Mouse (Mus musculus) heart, adult 11 months (tissue): Measurements from ENCODE around the gene Akap17b.
"Not testable (repeated sequence)": the region's sequence is repeated elsewhere in the genome, so short reads cannot be mapped to it uniquely, and the experiment has no call there.

Source experiments
- DNase-seq: peaks from one replicate; pipeline ENCODE4 v3.0.0; 2022

Akap17b gene

GRCm38 (mm10) chrX:36644657-36645551 is at the start of gene Akap17b:
Gene Akap17b (minus strand): TSS chrX:36645395.
- peak; percentile 99 for DNase-seq

- no peak for DNase-seq
These were observed 46.2 kb upstream of the Akap17b start for GRCm38 (mm10) chrX:36691365-36691764.

- no peak for DNase-seq
These were observed 44.5 kb upstream of the Akap17b start for GRCm38 (mm10) chrX:36689655-36690054.

GRCm38 (mm10) chrX:36676836-36677235 is 31.6 kb upstream of the Akap17b start:
- DNase-seq: no peak

GRCm38 (mm10) chrX:36672708-36673107 is 27.5 kb upstream of the Akap17b start:
- no peak for DNase-seq

GRCm38 (mm10) chrX:36640046-36640445 is 5.1 kb downstream of the Akap17b start:
- DNase-seq: no peak

- no peak for DNase-seq
These were observed 14.4 kb downstream of the Akap17b start for GRCm38 (mm10) chrX:36630771-36631170.

- DNase-seq: no peak
These were observed 17.1 kb downstream of the Akap17b start for GRCm38 (mm10) chrX:36628102-36628501.

GRCm38 (mm10) chrX:36609117-36609516 is 36.1 kb downstream of the Akap17b start:
- DNase-seq: no peak

GRCm38 (mm10) chrX:36604040-36604439 is 41.2 kb downstream of the Akap17b start:
- DNase-seq: no peak

- no peak for DNase-seq
These were observed 42.3 kb downstream of the Akap17b start for GRCm38 (mm10) chrX:36602926-36603325.

GRCm38 (mm10) chrX:36600066-36600465 is 45.1 kb downstream of the Akap17b start:
- DNase-seq: peak; percentile 87

GRCm38 (mm10) chrX:36599656-36600055 is 45.5 kb downstream of the Akap17b start:
- DNase-seq: no peak

GRCm38 (mm10) chrX:36598861-36599344 is 46.3 kb downstream of the Akap17b start:
- DNase-seq: peak; percentile 88

GRCm38 (mm10) chrX:36598390-36598810 is 46.8 kb downstream of the Akap17b start:
- no peak for DNase-seq

- peak; percentile 99 for DNase-seq
These were observed 47.3 kb downstream of the Akap17b start, which contains the start of gene Pgrmc1 for GRCm38 (mm10) chrX:36597707-36598389. Gene Pgrmc1 (plus strand): TSS chrX:36598206.

- not testable (repeated sequence) for DNase-seq
These were observed 48.6 kb downstream of the Akap17b start for GRCm38 (mm10) chrX:36596483-36597120.

GRCm38 (mm10) chrX:36595247-36595646 is 49.9 kb downstream of the Akap17b start:
- no peak for DNase-seq

GRCm38 (mm10) chrX:36591539-36591938 is 53.7 kb downstream of the Akap17b start:
- DNase-seq: no peak

GRCm38 (mm10) chrX:36591120-36591519 is 54.1 kb downstream of the Akap17b start:
- no peak for DNase-seq

- DNase-seq: no peak
These were observed 54.9 kb downstream of the Akap17b start for GRCm38 (mm10) chrX:36590266-36590665.

- DNase-seq: no peak
These were observed 57.6 kb downstream of the Akap17b start for GRCm38 (mm10) chrX:36587304-36588209.
